Mouse (Mus musculus): ENCODE data around the gene Crispld2. TPM values are rescaled to one million over a fixed set of nuclear protein-coding genes. Genes with fewer than 3 reads are reported as not detected.

The Crispld2 gene
- polyA plus RNA-seq, 1 experiment: not detected

GRCm38 (mm10) chr8:119958076-119958475 is 34.2 kb upstream of the Crispld2 start:
- Histone ChIP-seq H3K4me3 (replicated peaks) (no peak overlapping the region), H3K36me3 (ENCODE audit: control insufficient read depth) (peaks cover 60% of the 10 kb centered on the region), H3K4me1 (ENCODE audit: control insufficient read depth) (no peaks in the 10 kb centered on the region), H3K9me3 (ENCODE audit: control insufficient read depth, low read length) (no peaks in the 10 kb centered on the region), H3K27me3 (ENCODE audit: control insufficient read depth) (no peaks in the 10 kb centered on the region)
- no peak for TF ChIP-seq TAL1 (IDR thresholded peaks at IDR 0.05; ENCODE audit: low read length)
- no peak for TF ChIP-seq GATA1 (IDR thresholded peaks at IDR 0.05; ENCODE audit: low read length)

- H3K27me3 ChIP-seq (ENCODE audit: control insufficient read depth): no peaks in the 10 kb centered on the region
- H3K4me1 ChIP-seq (ENCODE audit: control insufficient read depth): no peaks in the 10 kb centered on the region
- no peak overlapping the region for H3K4me3 ChIP-seq (replicated peaks)
- H3K36me3 ChIP-seq (ENCODE audit: control insufficient read depth): peaks cover 34% of the 10 kb centered on the region
- H3K9me3 ChIP-seq (ENCODE audit: control insufficient read depth, low read length): no peaks in the 10 kb centered on the region
- TF ChIP-seq GATA1 (IDR thresholded peaks at IDR 0.05; ENCODE audit: low read length) (no peak), TAL1 (IDR thresholded peaks at IDR 0.05; ENCODE audit: low read length) (no peak)
Measured at GRCm38 (mm10) chr8:119960531-119961104, 31.6 kb upstream of the Crispld2 start.

GRCm38 (mm10) chr8:119964859-119965258 is 27.4 kb upstream of the Crispld2 start:
- TF ChIP-seq GATA1 (IDR thresholded peaks at IDR 0.05; ENCODE audit: low read length) (no peak), TAL1 (IDR thresholded peaks at IDR 0.05; ENCODE audit: low read length) (no peak)
- no peaks in the 10 kb centered on the region for H3K27me3 ChIP-seq (ENCODE audit: control insufficient read depth)
- H3K36me3 ChIP-seq (ENCODE audit: control insufficient read depth): no peaks in the 10 kb centered on the region
- H3K4me3 ChIP-seq (replicated peaks): no peak overlapping the region
- H3K4me1 ChIP-seq (ENCODE audit: control insufficient read depth): no peaks in the 10 kb centered on the region
- H3K9me3 ChIP-seq (ENCODE audit: control insufficient read depth, low read length): peaks cover 8% of the 10 kb centered on the region

GRCm38 (mm10) chr8:119967435-119967834 is 24.8 kb upstream of the Crispld2 start:
- Histone ChIP-seq H3K9me3 (ENCODE audit: control insufficient read depth, low read length) (peaks cover 8% of the 10 kb centered on the region), H3K27me3 (ENCODE audit: control insufficient read depth) (no peaks in the 10 kb centered on the region; the same call in 1 of the 2 replicates), H3K36me3 (ENCODE audit: control insufficient read depth) (no peaks in the 10 kb centered on the region), H3K4me1 (ENCODE audit: control insufficient read depth) (no peaks in the 10 kb centered on the region), H3K4me3 (replicated peaks) (no peak overlapping the region)
- TF ChIP-seq GATA1 (IDR thresholded peaks at IDR 0.05; ENCODE audit: low read length) (no peak), TAL1 (IDR thresholded peaks at IDR 0.05; ENCODE audit: low read length) (no peak)

GRCm38 (mm10) chr8:119970169-119970568 is 22.1 kb upstream of the Crispld2 start:
- H3K4me1 ChIP-seq (ENCODE audit: control insufficient read depth): no peaks in the 10 kb centered on the region
- H3K9me3 ChIP-seq (ENCODE audit: control insufficient read depth, low read length): peaks cover 8% of the 10 kb centered on the region
- no peaks in the 10 kb centered on the region; the same call in 1 of the 2 replicates for H3K27me3 ChIP-seq (ENCODE audit: control insufficient read depth)
- no peak for TF ChIP-seq GATA1 (IDR thresholded peaks at IDR 0.05; ENCODE audit: low read length)
- TF ChIP-seq TAL1 (IDR thresholded peaks at IDR 0.05; ENCODE audit: low read length): no peak
- H3K36me3 ChIP-seq (ENCODE audit: control insufficient read depth): no peaks in the 10 kb centered on the region
- no peak overlapping the region for H3K4me3 ChIP-seq (replicated peaks)

GRCm38 (mm10) chr8:119972558-119972957 is 19.7 kb upstream of the Crispld2 start:
- H3K4me3 ChIP-seq (replicated peaks): no peak overlapping the region
- H3K36me3 ChIP-seq (ENCODE audit: control insufficient read depth): no peaks in the 10 kb centered on the region
- no peaks in the 10 kb centered on the region for H3K4me1 ChIP-seq (ENCODE audit: control insufficient read depth)
- H3K9me3 ChIP-seq (ENCODE audit: control insufficient read depth, low read length): peaks cover 3% of the 10 kb centered on the region
- no peaks in the 10 kb centered on the region; the same call in 1 of the 2 replicates for H3K27me3 ChIP-seq (ENCODE audit: control insufficient read depth)
- TF ChIP-seq TAL1 (IDR thresholded peaks at IDR 0.05; ENCODE audit: low read length) (no peak), GATA1 (IDR thresholded peaks at IDR 0.05; ENCODE audit: low read length) (no peak)

GRCm38 (mm10) chr8:119978770-119979381 is 13.4 kb upstream of the Crispld2 start:
- Histone ChIP-seq H3K4me1 (ENCODE audit: control insufficient read depth) (peaks cover 5% of the 10 kb centered on the region), H3K4me3 (replicated peaks) (no peak overlapping the region), H3K9me3 (ENCODE audit: control insufficient read depth, low read length) (no peaks in the 10 kb centered on the region), H3K27me3 (ENCODE audit: control insufficient read depth) (no peaks in the 10 kb centered on the region; the same call in 1 of the 2 replicates), H3K36me3 (ENCODE audit: control insufficient read depth) (no peaks in the 10 kb centered on the region)
- no peak for TF ChIP-seq GATA1 (IDR thresholded peaks at IDR 0.05; ENCODE audit: low read length)
- no peak for TF ChIP-seq TAL1 (IDR thresholded peaks at IDR 0.05; ENCODE audit: low read length)

GRCm38 (mm10) chr8:119981253-119981652 is 11.0 kb upstream of the Crispld2 start:
- TF ChIP-seq GATA1 (IDR thresholded peaks at IDR 0.05; ENCODE audit: low read length): no peak
- TF ChIP-seq TAL1 (IDR thresholded peaks at IDR 0.05; ENCODE audit: low read length): no peak
- peaks cover 5% of the 10 kb centered on the region for H3K4me1 ChIP-seq (ENCODE audit: control insufficient read depth)
- H3K36me3 ChIP-seq (ENCODE audit: control insufficient read depth): no peaks in the 10 kb centered on the region
- no peaks in the 10 kb centered on the region; the same call in 1 of the 2 replicates for H3K27me3 ChIP-seq (ENCODE audit: control insufficient read depth)
- H3K9me3 ChIP-seq (ENCODE audit: control insufficient read depth, low read length): no peaks in the 10 kb centered on the region
- H3K4me3 ChIP-seq (replicated peaks): no peak overlapping the region

- Histone ChIP-seq H3K36me3 (ENCODE audit: control insufficient read depth) (no peaks in the 10 kb centered on the region), H3K27me3 (ENCODE audit: control insufficient read depth) (no peaks in the 10 kb centered on the region; the same call in 1 of the 2 replicates)
- no peak for TF ChIP-seq TAL1 (IDR thresholded peaks at IDR 0.05; ENCODE audit: low read length)
- TF ChIP-seq GATA1 (IDR thresholded peaks at IDR 0.05; ENCODE audit: low read length): no peak
Measured at GRCm38 (mm10) chr8:119984085-119984484, 8.2 kb upstream of the Crispld2 start.

More at GRCm38 (mm10) chr8:119984085-119984484, 8.2 kb upstream of the Crispld2 start:
- H3K4me1 ChIP-seq (ENCODE audit: control insufficient read depth): peaks cover 5% of the 10 kb centered on the region
- no peak overlapping the region for H3K4me3 ChIP-seq (replicated peaks)
- no peaks in the 10 kb centered on the region for H3K9me3 ChIP-seq (ENCODE audit: control insufficient read depth, low read length)
